Mouse (Mus musculus) midbrain, embryonic 16.5 days (tissue): ENCODE measurements around the gene Rps7. TPM values are rescaled to one million over a fixed set of nuclear protein-coding genes. Genes with fewer than 3 reads are reported as not detected.

Experiments used
- ATAC-seq: fragments of 200-750 bp; cut with Nextera tagmentation; 2 replicates; pipeline ENCODE4 v1.8.0; 2017; ENCODE audit warnings: moderate TSS enrichment
- H3K27ac ChIP-seq: fragments of 300-500 bp; sonication (generic); 2 replicates; pipeline ENCODE4 v1.5.1; 2014; ENCODE audit warnings: mild to moderate bottlenecking, low read length, mixed read lengths
- H3K27me3 ChIP-seq: fragments of 300-500 bp; sonication (generic); 2 replicates; pipeline ENCODE4 v1.6.1; 2014; ENCODE audit warnings: low read depth, low read length, mixed read lengths; ENCODE audit not compliant: control insufficient read depth, insufficient read depth
- H3K36me3 ChIP-seq: fragments of 300-500 bp; sonication (generic); 2 replicates; pipeline ENCODE4 v1.6.1; 2014; ENCODE audit warnings: mild to moderate bottlenecking, low read length, moderate library complexity, mixed read lengths; ENCODE audit not compliant: control insufficient read depth, insufficient read depth
- H3K4me1 ChIP-seq: fragments of 300-500 bp; sonication (generic); 2 replicates; pipeline ENCODE4 v1.6.1; 2014; ENCODE audit warnings: mild to moderate bottlenecking, low read length, mixed read lengths; ENCODE audit not compliant: control insufficient read depth, insufficient read depth
- H3K4me2 ChIP-seq: fragments of 300-500 bp; sonication (generic); 2 replicates; pipeline ENCODE4 v1.6.1; 2014; ENCODE audit warnings: mild to moderate bottlenecking, low read length, mixed read lengths
- H3K4me3 ChIP-seq: fragments of 300-500 bp; sonication (generic); 2 replicates; pipeline ENCODE4 v1.5.1; 2014; ENCODE audit warnings: low read depth, mild to moderate bottlenecking, low read length, moderate library complexity, mixed read lengths
- H3K9ac ChIP-seq: fragments of 300-500 bp; sonication (generic); 2 replicates; pipeline ENCODE4 v1.6.1; 2014; ENCODE audit warnings: low read depth, low read length, mixed read lengths
- H3K9me3 ChIP-seq: fragments of 300-500 bp; sonication (generic); replicated peaks from 2 replicates; pipeline ENCODE4 v1.6.1; 2014; ENCODE audit warnings: mild to moderate bottlenecking, low read length, mixed read lengths; ENCODE audit not compliant: control insufficient read depth, poor library complexity, severe bottlenecking
- WGBS: fragments of 180-500 bp; shearing (Covaris S2); extraction: QIAGEN DNeasy Blood & Tissue Kit; methylation state at CpG from one replicate; pipeline ENCODE4 v1.1.7; 2014; 5-methylcytosine and 5-hydroxymethylcytosine counted together
- polyA plus RNA-seq: library from polyadenylated mRNA; unstranded; fragments of >200 nt; fragmentation: Nextera tagmentation; extraction: Ambion mirVana; gene quantifications from 2 replicates; pipeline ENCODE4 v1.2.1, GENCODE M21; 2015

Gene Rps7
- polyA plus RNA-seq: 389 and 390 TPM in 2 replicates

DNA sequence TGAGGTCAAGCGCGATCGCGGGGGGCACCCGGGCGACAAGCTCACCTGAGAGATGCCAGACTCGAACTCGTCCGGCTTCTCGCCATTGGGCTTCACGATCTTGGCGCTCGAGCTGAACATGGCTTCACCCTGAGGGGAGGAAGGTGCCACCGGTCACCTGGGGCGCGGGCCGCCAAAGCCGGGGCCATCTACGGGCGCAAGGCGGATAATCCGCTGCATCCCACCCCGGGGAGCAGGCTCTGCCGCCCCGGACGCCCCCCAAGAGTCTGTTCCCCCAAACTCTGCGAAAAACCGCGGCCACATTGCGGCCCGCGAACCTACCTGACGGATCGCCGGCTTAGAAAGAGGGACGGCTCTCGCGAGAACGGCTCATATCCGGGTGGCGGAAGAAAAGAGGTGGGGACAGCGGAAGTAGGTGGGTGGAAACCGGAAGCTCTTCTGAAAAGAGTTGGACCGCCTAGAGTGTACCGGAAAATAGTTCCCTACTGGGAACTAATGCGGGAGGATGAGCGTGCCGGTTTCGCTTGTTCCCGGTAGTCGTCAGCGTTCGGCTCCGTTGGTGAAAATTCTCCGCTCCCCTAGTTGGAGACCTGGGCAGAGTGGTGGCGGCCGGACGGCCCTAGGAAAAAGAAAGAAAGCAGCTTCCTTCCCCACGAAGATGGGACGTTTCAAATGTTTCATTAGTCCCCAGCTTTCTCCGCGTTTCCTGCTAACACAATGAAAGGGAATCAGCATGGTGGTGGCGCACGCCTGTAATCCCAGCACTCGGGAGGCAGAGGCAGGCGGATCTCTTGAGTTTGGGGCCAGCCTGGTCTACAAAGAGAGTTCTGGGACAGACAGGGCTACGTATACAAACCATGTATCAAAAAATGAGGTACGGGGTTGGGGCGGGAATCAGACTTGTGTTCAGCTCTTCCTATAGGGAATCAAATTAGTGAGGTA, at the start of gene Rps7:
TSS of gene Rps7 (minus strand) at position 419 of the 942 bp plus-strand sequence.
- H3K9me3 ChIP-seq: no peaks in the 10 kb centered on the region
- WGBS: 7% methylated on average over 69 of the region's 69 CpGs

DNA sequence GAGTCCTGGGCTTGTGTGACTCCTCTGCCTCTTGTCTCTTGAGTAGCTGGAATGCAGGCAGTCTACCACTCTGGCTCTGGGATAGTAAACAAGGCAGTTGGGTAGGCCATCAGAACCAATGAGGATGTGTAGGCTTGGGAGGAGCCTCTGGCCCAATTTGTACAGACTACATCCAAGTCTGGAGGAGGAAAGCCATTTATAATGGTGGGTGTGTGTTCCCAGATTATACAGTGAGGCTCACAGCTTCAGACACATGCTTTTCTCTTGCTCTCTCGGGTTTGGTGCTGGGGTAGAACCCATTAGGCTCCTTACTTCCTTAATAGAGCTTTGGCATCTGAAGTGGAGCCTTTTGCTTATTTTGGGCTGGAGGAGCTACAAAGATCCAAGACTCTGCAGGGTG, 48.9 kb upstream of the Rps7 start:
- no peak overlapping the region for H3K4me3 ChIP-seq
- ATAC-seq: no peak

More for the DNA sequence above, at the start of gene Rps7:
- ATAC-seq: peak; percentile 97
- H3K27me3 ChIP-seq: no peaks in the 10 kb centered on the region
- H3K4me2 ChIP-seq: peak within 1 kb of the TSS; percentile 87
- H3K9ac ChIP-seq: peak within 1 kb of the TSS; percentile 94
- H3K4me1 ChIP-seq: peaks cover 14% of the 10 kb centered on the region
- H3K27ac ChIP-seq: peak within 1 kb of the TSS; percentile 87
- peaks cover 19% of the 10 kb centered on the region for H3K36me3 ChIP-seq
- peak within 1 kb of the TSS; percentile 84 for H3K4me3 ChIP-seq

GRCm38 (mm10) chr12:28675925-28676209, 40.1 kb upstream of the Rps7 start:
- WGBS: 62% methylated on average over 5 of the region's 5 CpGs
- H3K27me3 ChIP-seq: no peaks in the 10 kb centered on the region
- H3K4me3 ChIP-seq: peak overlapping the region; percentile 57
- peaks cover 12% of the 10 kb centered on the region for H3K4me1 ChIP-seq
- no peaks in the 10 kb centered on the region for H3K9me3 ChIP-seq
- no peak; the same call in 1 of the 2 replicates for ATAC-seq
- peak overlapping the region; percentile 96 for H3K27ac ChIP-seq
- no peaks in the 10 kb centered on the region for H3K36me3 ChIP-seq
- peak overlapping the region; percentile 66 for H3K4me2 ChIP-seq
- peak overlapping the region; percentile 74 for H3K9ac ChIP-seq

More for the DNA sequence above, 48.9 kb upstream of the Rps7 start:
- no peaks in the 10 kb centered on the region; the same call in 1 of the 2 replicates for H3K4me1 ChIP-seq
- WGBS: 91% methylated on average over 1 of the region's 1 CpGs
- peaks cover 3% of the 10 kb centered on the region; the same call in 1 of the 2 replicates for H3K36me3 ChIP-seq
- no peak overlapping the region for H3K4me2 ChIP-seq
- H3K9ac ChIP-seq: no peak overlapping the region
- no peak overlapping the region for H3K27ac ChIP-seq
- no peaks in the 10 kb centered on the region for H3K27me3 ChIP-seq
- H3K9me3 ChIP-seq: no peaks in the 10 kb centered on the region

- Histone ChIP-seq H3K9me3 (no peaks in the 10 kb centered on the region), H3K27me3 (no peaks in the 10 kb centered on the region), H3K4me2 (peak within 1 kb of the TSS; percentile 66), H3K4me3 (peak within 1 kb of the TSS; percentile 57), H3K4me1 (peaks cover 12% of the 10 kb centered on the region), H3K36me3 (no peaks in the 10 kb centered on the region), H3K27ac (peak within 1 kb of the TSS; percentile 96), H3K9ac (peak within 1 kb of the TSS; percentile 74)
- peak; percentile 98 for ATAC-seq
- WGBS: 2% methylated on average over 53 of the region's 53 CpGs
Observed at GRCm38 (mm10) chr12:28675121-28675924, 39.6 kb upstream of the Rps7 start, which contains the start of gene Adi1. Adi1 (plus strand) TSS chr12:28675231.

DNA sequence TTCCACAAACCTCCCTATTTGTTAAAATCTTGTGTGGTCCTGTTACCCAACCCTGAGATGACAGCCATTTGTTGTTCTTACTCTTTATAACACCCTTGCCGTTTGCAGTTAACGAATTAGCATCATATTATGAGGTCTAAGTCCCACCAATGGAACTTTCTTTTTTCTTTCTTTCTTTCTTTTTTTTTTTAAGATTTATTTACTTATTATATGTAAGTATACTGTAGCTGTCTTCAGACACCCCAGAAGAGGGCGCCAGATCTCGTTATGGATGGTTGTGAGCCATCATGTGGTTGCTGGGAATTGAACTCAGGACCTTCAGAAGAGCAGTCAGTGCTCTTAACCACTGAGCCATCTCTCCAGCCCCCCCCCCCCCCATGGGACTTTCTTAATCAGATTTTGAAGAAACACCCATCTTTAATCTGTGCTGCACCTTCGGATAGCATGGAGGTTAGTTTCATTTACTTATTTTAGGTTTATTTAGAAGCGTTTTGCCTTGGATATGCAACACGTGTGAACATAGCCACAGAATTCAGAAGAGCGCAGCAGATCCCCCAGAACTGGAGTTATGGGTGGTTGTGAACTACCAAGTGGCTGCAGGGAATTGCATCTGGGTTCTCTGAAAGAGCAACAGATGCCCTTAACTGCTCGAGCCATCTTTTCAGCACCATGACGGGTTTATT, 38.4 kb upstream of the Rps7 start:
- H3K27ac ChIP-seq: peak overlapping the region; percentile 96

DNA sequence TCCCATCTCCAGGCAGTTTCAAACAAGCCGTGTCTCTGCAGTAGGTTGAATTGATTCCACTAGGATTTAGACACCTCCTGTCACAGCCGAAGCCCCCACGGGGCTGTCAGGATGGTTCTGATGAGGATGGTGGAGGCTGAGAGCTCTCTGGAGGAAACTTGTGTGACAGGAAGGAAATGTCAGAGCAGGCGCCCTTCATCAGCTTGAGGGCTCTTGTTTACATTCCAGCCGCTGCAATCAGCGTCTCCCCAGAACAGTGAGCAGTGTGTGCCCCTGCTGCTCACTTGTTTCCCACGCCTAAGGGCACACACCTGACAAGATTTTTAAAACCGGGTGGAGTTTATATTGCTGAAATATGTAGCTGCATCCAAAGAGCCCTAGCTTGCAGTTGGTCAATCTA, 31.5 kb upstream of the Rps7 start:
- no peak overlapping the region for H3K4me3 ChIP-seq
- WGBS: 52% methylated on average over 8 of the region's 8 CpGs
- no peaks in the 10 kb centered on the region for H3K36me3 ChIP-seq
- no peaks in the 10 kb centered on the region for H3K27me3 ChIP-seq
- 0 out of 2 replicates have a peak overlapping the region, but pooled peaks have one; percentile 4 for H3K27ac ChIP-seq
- ATAC-seq: no peak
- H3K9me3 ChIP-seq: no peaks in the 10 kb centered on the region
- H3K4me1 ChIP-seq: no peaks in the 10 kb centered on the region
- H3K9ac ChIP-seq: no peak overlapping the region
- no peak overlapping the region for H3K4me2 ChIP-seq

More for the DNA sequence above, 38.4 kb upstream of the Rps7 start:
- ATAC-seq: no peak
- Histone ChIP-seq H3K4me2 (peak overlapping the region; percentile 66), H3K27me3 (no peaks in the 10 kb centered on the region), H3K9ac (no peak overlapping the region), H3K4me3 (peak overlapping the region; percentile 57), H3K9me3 (no peaks in the 10 kb centered on the region), H3K36me3 (no peaks in the 10 kb centered on the region), H3K4me1 (peaks cover 12% of the 10 kb centered on the region)
- 90% methylated on average over 10 of the region's 10 CpGs for WGBS

- no peaks in the 10 kb centered on the region for H3K27me3 ChIP-seq
- no peak overlapping the region for H3K4me3 ChIP-seq
- H3K4me2 ChIP-seq: no peak overlapping the region
- H3K9ac ChIP-seq: no peak overlapping the region
- H3K4me1 ChIP-seq: no peaks in the 10 kb centered on the region
- H3K36me3 ChIP-seq: no peaks in the 10 kb centered on the region
- 0 out of 2 replicates have a peak overlapping the region, but pooled peaks have one; percentile 4 for H3K27ac ChIP-seq
- 82% methylated on average over 4 of the region's 4 CpGs for WGBS
- ATAC-seq: no peak
- H3K9me3 ChIP-seq: no peaks in the 10 kb centered on the region
Observed at GRCm38 (mm10) chr12:28666734-28667133, 31.0 kb upstream of the Rps7 start.

- 78% methylated on average over 4 of the region's 4 CpGs for WGBS
- Histone ChIP-seq H3K4me1 (no peaks in the 10 kb centered on the region), H3K27me3 (no peaks in the 10 kb centered on the region), H3K9ac (no peak overlapping the region), H3K9me3 (no peaks in the 10 kb centered on the region), H3K4me2 (no peak overlapping the region), H3K36me3 (peaks cover 21% of the 10 kb centered on the region), H3K4me3 (no peak overlapping the region), H3K27ac (no peak overlapping the region)
- ATAC-seq: no peak
Observed at GRCm38 (mm10) chr12:28662628-28663027, 26.9 kb upstream of the Rps7 start.
